27 mouse cellular contexts compared by ENCODE assay signal in genomic region chr7:110606906-110607305, GRCm38 (mm10). TPM values are rescaled to one million over a fixed set of nuclear protein-coding genes. Genes with fewer than 3 reads are reported as not detected.
A peak's percentile ranks its signal among the peaks of the same experiment; 100 is the strongest.
DNase-seq lines count a peak whose midpoint lies in the region; ATAC-seq and TF ChIP-seq lines count a peak whose summit lies in the region.
"Had no signal": no experiment of that assay in that cellular context is flagged by ENCODE, and none has a peak within 500 bp of the region (broad histone marks: within the 10 kb centered on the region; RNA-seq: fewer than 3 reads in every experiment).

No protein-coding gene starts in this region.

- H3K27ac ChIP-seq in heart, postnatal 0 days (ENCODE audit: low read depth): no peak overlapping the region
- no peak overlapping the region for H3K27ac ChIP-seq in midbrain, postnatal 0 days (ENCODE audit: low read depth, low read length)
- no peak overlapping the region for H3K27ac ChIP-seq in midbrain, embryonic 14.5 days (replicated peaks; ENCODE audit: low read depth, low read length)
- no peak overlapping the region for H3K27ac ChIP-seq in forebrain, embryonic 11.5 days (ENCODE audit: low read depth, low read length)
- H3K27ac ChIP-seq: embryonic facial prominence, embryonic 12.5 days; embryonic facial prominence, embryonic 15.5 days; forebrain, embryonic 12.5 days; forebrain, embryonic 15.5 days; hindbrain, embryonic 12.5 days; hindbrain, embryonic 15.5 days had no signal

- TF ChIP-seq EP300 in heart, postnatal 0 days (IDR thresholded peaks at IDR 0.05; ENCODE audit: low read depth): no peak

- no peak overlapping the region for H3K4me3 ChIP-seq in heart, postnatal 0 days (ENCODE audit: low read depth, low read length)
- no peak overlapping the region for H3K4me3 ChIP-seq in midbrain, postnatal 0 days (ENCODE audit: low read depth, low read length)
- no peak overlapping the region for H3K4me3 ChIP-seq in midbrain, embryonic 14.5 days (replicated peaks; ENCODE audit: low read depth, low read length)
- no peak overlapping the region for H3K4me3 ChIP-seq in forebrain, embryonic 11.5 days (ENCODE audit: low read depth, low read length)
- H3K4me3 ChIP-seq: embryonic facial prominence, embryonic 12.5 days; embryonic facial prominence, embryonic 15.5 days; forebrain, embryonic 12.5 days; forebrain, embryonic 15.5 days; hindbrain, embryonic 12.5 days; hindbrain, embryonic 15.5 days had no signal

- 0 out of 2 replicates have a peak, but pooled peaks have one; percentile 8 for TF ChIP-seq CTCF in heart, postnatal 0 days (IDR thresholded peaks at IDR 0.05; ENCODE audit: low read depth)
- peak; percentile 24; the same call in 1 of the 2 replicates for TF ChIP-seq CTCF in midbrain, postnatal 0 days (IDR thresholded peaks at IDR 0.05)

- 100% methylated on average over 1 of the region's 1 CpGs for WGBS in heart, postnatal 0 days
- WGBS in midbrain, postnatal 0 days: 100% methylated on average over 1 of the region's 1 CpGs
- WGBS in midbrain, embryonic 14.5 days: 100% methylated on average over 1 of the region's 1 CpGs
- WGBS in forebrain, embryonic 11.5 days: 93% methylated on average over 1 of the region's 1 CpGs

- no peaks in the 10 kb centered on the region for H3K27me3 ChIP-seq in heart, postnatal 0 days (ENCODE audit: control insufficient read depth, insufficient read depth, low read length)
- H3K27me3 ChIP-seq in midbrain, postnatal 0 days (ENCODE audit: insufficient read depth, low read length): no peaks in the 10 kb centered on the region
- H3K27me3 ChIP-seq in midbrain, embryonic 14.5 days (ENCODE audit: control insufficient read depth, insufficient read depth, low read length): no peaks in the 10 kb centered on the region
- no peaks in the 10 kb centered on the region for H3K27me3 ChIP-seq in forebrain, embryonic 11.5 days (ENCODE audit: control insufficient read depth, insufficient read depth, low read length)
- H3K27me3 ChIP-seq: CH12.LX; embryonic facial prominence, embryonic 12.5 days; embryonic facial prominence, embryonic 15.5 days; forebrain, embryonic 12.5 days; forebrain, embryonic 15.5 days; hindbrain, embryonic 12.5 days; hindbrain, embryonic 15.5 days had no signal

- H3K9ac ChIP-seq in heart, postnatal 0 days (replicated peaks; ENCODE audit: low read depth, low read length): no peak overlapping the region
- H3K9ac ChIP-seq in midbrain, postnatal 0 days (replicated peaks; ENCODE audit: low read length, poor library complexity, severe bottlenecking): no peak overlapping the region
- no peak overlapping the region for H3K9ac ChIP-seq in midbrain, embryonic 14.5 days (replicated peaks; ENCODE audit: low read length)
- no peak overlapping the region for H3K9ac ChIP-seq in forebrain, embryonic 11.5 days (ENCODE audit: low read length)
- H3K9ac ChIP-seq: embryonic facial prominence, embryonic 12.5 days; embryonic facial prominence, embryonic 15.5 days; forebrain, embryonic 12.5 days; forebrain, embryonic 15.5 days; hindbrain, embryonic 12.5 days; hindbrain, embryonic 15.5 days had no signal

- intact Hi-C loops in heart, postnatal 14 days (cut with DNase I): no loop called here

- H3K9me3 ChIP-seq in heart, postnatal 0 days (replicated peaks; ENCODE audit: control insufficient read depth, low read length): no peaks in the 10 kb centered on the region
- H3K9me3 ChIP-seq in midbrain, postnatal 0 days (ENCODE audit: low read length): no peaks in the 10 kb centered on the region
- no peaks in the 10 kb centered on the region for H3K9me3 ChIP-seq in midbrain, embryonic 14.5 days (ENCODE audit: control insufficient read depth, low read length)
- no peaks in the 10 kb centered on the region for H3K9me3 ChIP-seq in forebrain, embryonic 11.5 days (ENCODE audit: control insufficient read depth, low read length)
- H3K9me3 ChIP-seq: embryonic facial prominence, embryonic 12.5 days; embryonic facial prominence, embryonic 15.5 days; forebrain, embryonic 12.5 days; forebrain, embryonic 15.5 days; hindbrain, embryonic 15.5 days had no signal

- 0 out of 2 replicates have a peak, but pooled peaks cover 3% of the 10 kb centered on the region for H3K4me1 ChIP-seq in heart, postnatal 0 days (ENCODE audit: control insufficient read depth, insufficient read depth)
- H3K4me1 ChIP-seq in midbrain, postnatal 0 days (ENCODE audit: insufficient read depth, low read length): no peaks in the 10 kb centered on the region
- 0 out of 2 replicates have a peak, but pooled peaks cover under 1% of the 10 kb centered on the region for H3K4me1 ChIP-seq in midbrain, embryonic 14.5 days (ENCODE audit: control insufficient read depth, insufficient read depth, low read length)
- H3K4me1 ChIP-seq in forebrain, embryonic 11.5 days (replicated peaks; ENCODE audit: control insufficient read depth, insufficient read depth, low read length): no peaks in the 10 kb centered on the region
- H3K4me1 ChIP-seq: embryonic facial prominence, embryonic 12.5 days; forebrain, embryonic 15.5 days; hindbrain, embryonic 12.5 days had no signal

- no peak overlapping the region for H3K4me2 ChIP-seq in heart, postnatal 0 days (ENCODE audit: low read depth, low read length)
- no peak overlapping the region for H3K4me2 ChIP-seq in midbrain, postnatal 0 days (ENCODE audit: low read depth, low read length, poor library complexity, severe bottlenecking)
- no peak overlapping the region for H3K4me2 ChIP-seq in midbrain, embryonic 14.5 days (ENCODE audit: low read length)
- no peak overlapping the region for H3K4me2 ChIP-seq in forebrain, embryonic 11.5 days (ENCODE audit: low read depth, low read length, severe bottlenecking)
- H3K4me2 ChIP-seq: embryonic facial prominence, embryonic 12.5 days; embryonic facial prominence, embryonic 15.5 days; forebrain, embryonic 12.5 days; forebrain, embryonic 15.5 days; heart, embryonic 11.5 days; hindbrain, embryonic 12.5 days; hindbrain, embryonic 15.5 days had no signal

- DNase-seq in heart, postnatal 0 days (ENCODE audit: low spot score): no peak
- DNase-seq in heart, postnatal 14 days: no peak
- DNase-seq in midbrain, postnatal 0 days (ENCODE audit: low spot score): no peak
- DNase-seq in midbrain, embryonic 14.5 days: no peak
- peak; percentile 59 for DNase-seq in ZHBTc4 (ENCODE audit: low read depth, low spot score)
- DNase-seq in kidney, postnatal 14 days: no peak
- DNase-seq in forebrain, embryonic 11.5 days (ENCODE audit: low spot score): no peak
- DNase-seq: adrenal gland, adult 2 months; adrenal gland, postnatal 14 days; B cell, adult 2 months; cerebellum, adult 11 months; cerebellum, adult 2 months; cerebellum, adult 9-11 months; cerebellum, postnatal 25 days; gastrocnemius, postnatal 25 days; heart, postnatal 10 days had no signal

- H3K36me3 ChIP-seq in heart, postnatal 0 days (replicated peaks; ENCODE audit: control insufficient read depth, insufficient read depth, low read length): no peaks in the 10 kb centered on the region
- no peaks in the 10 kb centered on the region for H3K36me3 ChIP-seq in midbrain, postnatal 0 days (ENCODE audit: insufficient read depth, low read length)
- no peaks in the 10 kb centered on the region for H3K36me3 ChIP-seq in midbrain, embryonic 14.5 days (ENCODE audit: control insufficient read depth, insufficient read depth, low read length)
- no peaks in the 10 kb centered on the region for H3K36me3 ChIP-seq in forebrain, embryonic 11.5 days (ENCODE audit: control insufficient read depth, insufficient read depth, low read length)
- H3K36me3 ChIP-seq: embryonic facial prominence, embryonic 12.5 days; embryonic facial prominence, embryonic 15.5 days; forebrain, embryonic 12.5 days; forebrain, embryonic 15.5 days; hindbrain, embryonic 12.5 days; hindbrain, embryonic 15.5 days had no signal

- no peak for ATAC-seq in heart, postnatal 0 days (ENCODE audit: insufficient read depth, low read depth)
- no peak for ATAC-seq in midbrain, postnatal 0 days (ENCODE audit: low FRiP score)
- no peak for ATAC-seq in midbrain, embryonic 14.5 days (ENCODE audit: low FRiP score, low TSS enrichment)
- ATAC-seq in forebrain, embryonic 11.5 days (replicated peaks; ENCODE audit: low FRiP score): no peak
- ATAC-seq: forebrain, embryonic 15.5 days had no signal

RNA-seq across cellular contexts. Expression of gene Sbf2, which starts 7.8 kb away (rescaled TPM):
- total RNA-seq in heart, postnatal 0 days (2014; rRNA removed; ENCODE audit: low replicate concordance): 56.9 and 64.6 TPM in 2 replicates
- polyA plus RNA-seq in heart, postnatal 0 days (2015; fragmentation: Nextera tagmentation; extraction: Ambion mirVana): 19.2 and 21.3 TPM in 2 replicates
- total RNA-seq in heart, postnatal 14 days (2021): 10 to 100 TPM; 47.4 to 54.3 TPM
- 80.1 and 114 TPM in 2 replicates for total RNA-seq in midbrain, postnatal 0 days (2014; rRNA removed)
- polyA plus RNA-seq in midbrain, postnatal 0 days (2015; fragmentation: Nextera tagmentation; extraction: Ambion mirVana): 31.5 and 41.0 TPM in 2 replicates
- 73.5 and 77.4 TPM in 2 replicates for polyA plus RNA-seq in midbrain, embryonic 14.5 days (2014; fragmentation: Nextera tagmentation; extraction: Ambion mirVana)
- 45.1 and 46.2 TPM in 2 replicates for polyA plus RNA-seq in forebrain, embryonic 11.5 days (2014; fragmentation: Nextera tagmentation; extraction: Ambion mirVana)

RNA-seq across cellular contexts. Expression of gene Adm, which starts 20.6 kb away (rescaled TPM):
- total RNA-seq in heart, postnatal 0 days (2014; rRNA removed; ENCODE audit: low replicate concordance): 9.4 and 18.0 TPM in 2 replicates
- 34.5 and 39.7 TPM in 2 replicates for polyA plus RNA-seq in heart, postnatal 0 days (2015; fragmentation: Nextera tagmentation; extraction: Ambion mirVana)
- 10 to 100 TPM in 1 of 2 experiments, 1 to 10 TPM in 1; 9.8 to 15.5 TPM for total RNA-seq in heart, postnatal 14 days (2021)
- total RNA-seq in midbrain, postnatal 0 days (2014; rRNA removed): 0.82 and 1.2 TPM in 2 replicates
- 2.5 and 2.6 TPM in 2 replicates for polyA plus RNA-seq in midbrain, postnatal 0 days (2015; fragmentation: Nextera tagmentation; extraction: Ambion mirVana)
- 1.4 and 3.2 TPM in 2 replicates for polyA plus RNA-seq in midbrain, embryonic 14.5 days (2014; fragmentation: Nextera tagmentation; extraction: Ambion mirVana)
- polyA plus RNA-seq in forebrain, embryonic 11.5 days (2014; fragmentation: Nextera tagmentation; extraction: Ambion mirVana): 5.4 and 5.8 TPM in 2 replicates
- total RNA-seq: common myeloid progenitor, adult 5-6 weeks; granulocyte monocyte progenitor cell, adult 5-6 weeks; hematopoietic stem cell, adult 5-6 weeks had no signal
